1 mouse cellular context compared by ENCODE assay signal in the genomic region with DNA sequence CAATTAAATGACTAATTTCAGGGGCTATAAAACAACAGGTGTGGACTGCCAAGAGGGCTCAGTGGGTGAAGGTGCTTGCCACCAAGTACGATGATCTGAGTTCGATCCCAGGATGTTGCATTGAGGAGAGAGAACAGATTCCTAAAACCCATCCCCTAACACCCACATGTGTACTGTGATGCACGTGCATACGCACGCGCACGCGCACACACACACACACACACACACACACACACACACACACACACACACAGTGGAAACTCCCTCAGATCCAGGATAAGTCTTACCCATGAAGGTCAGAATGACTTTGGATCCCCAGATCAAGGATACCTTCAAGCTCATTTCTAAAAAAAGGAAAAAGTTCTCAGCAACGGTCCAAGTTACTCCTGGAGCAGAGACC.
TF ChIP-seq lines count a peak whose summit lies in the region.

No protein-coding gene starts in this region.

TF ChIP-seq in CH12.LX, 34 proteins besides CTCF, POLR2A, EP300 and RAD21 (continued from another document):
- TF ChIP-seq MAFK (IDR thresholded peaks at IDR 0.05; ENCODE audit: insufficient replicate concordance, low read length) (no peak), TBP (conservative IDR thresholded peaks at IDR 0.05; ENCODE audit: low read depth, low read length) (peak; percentile 2; the same call in 1 of the 2 replicates), MAX (IDR thresholded peaks at IDR 0.05; ENCODE audit: low read length) (no peak), SIN3A (IDR thresholded peaks at IDR 0.05; ENCODE audit: low read length) (no peak), CHD1 (IDR thresholded peaks at IDR 0.05; ENCODE audit: low read depth, low read length) (0 out of 2 replicates have a peak, but pooled peaks have one; percentile 16), MEF2A (IDR thresholded peaks at IDR 0.05; ENCODE audit: borderline replicate concordance, low read depth, low read length) (no peak), POLR2AphosphoS2 (IDR thresholded peaks at IDR 0.05; ENCODE audit: low read depth, low read length) (no peak), IRF4 (IDR thresholded peaks at IDR 0.05; ENCODE audit: low read depth, low read length) (0 out of 2 replicates have a peak, but pooled peaks have one; percentile 22), MYC (IDR thresholded peaks at IDR 0.05; ENCODE audit: low read depth, low read length) (no peak), ELF1 (IDR thresholded peaks at IDR 0.05; ENCODE audit: low read depth, low read length) (no peak), UBTF (IDR thresholded peaks at IDR 0.05; ENCODE audit: low read depth, low read length) (no peak), USF2 (conservative IDR thresholded peaks at IDR 0.05; ENCODE audit: low read depth, low read length) (no peak), NRF1 (IDR thresholded peaks at IDR 0.05; ENCODE audit: low read depth, low read length) (0 out of 2 replicates have a peak, but pooled peaks have one; percentile 7)
